Comparison of ENCODE assay signal across 8 mouse cellular contexts in genomic region chr8:30923301-30924159, GRCm38 (mm10).
DNase-seq lines count a peak whose midpoint lies in the region; ATAC-seq and TF ChIP-seq lines count a peak whose summit lies in the region.

No protein-coding gene starts in this region.

- no peak overlapping the region for H3K9ac ChIP-seq in forebrain, embryonic 13.5 days

- ATAC-seq in forebrain, embryonic 13.5 days: peak; percentile 95

- peak; percentile 30 for DNase-seq in MN1 (ENCODE audit: low spot score)
- peak; percentile 4 for DNase-seq in c-Kit-positive CD71-positive TER-119-positive erythroid progenitor cells, embryonic 14.5 days (ENCODE audit: low spot score)
- peak; percentile 71 for DNase-seq in heart, postnatal 4 days
- DNase-seq in layer of hippocampus, adult 11-12 months (ENCODE audit: low spot score): peak; percentile 82
- no peak for DNase-seq in lung, adult 2 months
- peak; percentile 28 for DNase-seq in retina, adult 2 months (ENCODE audit: low read depth, low spot score)
- DNase-seq in spleen, postnatal 14 days (ENCODE audit: low spot score in 2 of 2): no peak

- H3K27ac ChIP-seq in forebrain, embryonic 13.5 days: peak overlapping the region; percentile 86

- H3K4me2 ChIP-seq in forebrain, embryonic 13.5 days: peak overlapping the region; percentile 44

- TF ChIP-seq CTCF in lung, adult 2 months (IDR thresholded peaks at IDR 0.05; ENCODE audit: insufficient read depth, low read length): peak; percentile 70

- H3K4me3 ChIP-seq in forebrain, embryonic 13.5 days: no peak overlapping the region
- no peak overlapping the region for H3K4me3 ChIP-seq in lung, adult 2 months (replicated peaks; ENCODE audit: extremely low read depth, low read depth, low read length)

- H3K27me3 ChIP-seq in forebrain, embryonic 13.5 days: peaks cover 25% of the 10 kb centered on the region

- no peaks in the 10 kb centered on the region for H3K9me3 ChIP-seq in forebrain, embryonic 13.5 days (replicated peaks)

- WGBS in forebrain, embryonic 13.5 days: 25% methylated on average over 18 of the region's 18 CpGs
- WGBS in lung, adult 2 months: 38% methylated on average over 18 of the region's 18 CpGs

- H3K36me3 ChIP-seq in forebrain, embryonic 13.5 days (ENCODE audit: poor library complexity, severe bottlenecking): no peaks in the 10 kb centered on the region

- peaks cover 26% of the 10 kb centered on the region for H3K4me1 ChIP-seq in forebrain, embryonic 13.5 days
- H3K4me1 ChIP-seq in lung, adult 2 months (ENCODE audit: control insufficient read depth, insufficient read depth, low read length): no peaks in the 10 kb centered on the region

- no peak for TF ChIP-seq POLR2A in lung, adult 2 months (IDR thresholded peaks at IDR 0.05; ENCODE audit: borderline replicate concordance, extremely low read depth, low read depth, low read length)

Comparison
In these comparisons a context has a peak if more than half of its experiments do, and no peak if none do; other contexts are left out.
1. DNase-seq: peak in MN1 (single experiment), c-Kit-positive CD71-positive TER-119-positive erythroid progenitor cells, embryonic 14.5 days (single experiment), heart, postnatal 4 days (single experiment), layer of hippocampus, adult 11-12 months (single experiment) and retina, adult 2 months (single experiment); none in lung, adult 2 months (single experiment) and spleen, postnatal 14 days (0 of 2).